ENCODE assay signal across 9 mouse cellular contexts in genomic region chr4:44905651-44906271, GRCm38 (mm10).
DNase-seq lines count a peak whose midpoint lies in the region; ATAC-seq and TF ChIP-seq lines count a peak whose summit lies in the region.
"Had no signal": no experiment of that assay in that cellular context is flagged by ENCODE, and none has a peak within 500 bp of the region (broad histone marks: within the 10 kb centered on the region; RNA-seq: fewer than 3 reads in every experiment).

No protein-coding gene starts in this region.

- H3K9ac ChIP-seq in embryonic facial prominence, embryonic 12.5 days = no peak overlapping the region

- no peak for TF ChIP-seq CTCF in left cerebral cortex, adult 2 months (IDR thresholded peaks at IDR 0.05)

- no peaks in the 10 kb centered on the region for H3K9me3 ChIP-seq in embryonic facial prominence, embryonic 12.5 days

- intact Hi-C loops in left cerebral cortex, adult 2 months (cut with DNase I) = loop anchor here (5.0 kb wide), 1 partner anchor 148 kb away; the partner anchor contains the start of gene Zcchc7

- H3K4me2 ChIP-seq in embryonic facial prominence, embryonic 12.5 days (replicated peaks) = no peak overlapping the region

- no peak overlapping the region for H3K4me3 ChIP-seq in embryonic facial prominence, embryonic 12.5 days
- no peak overlapping the region for H3K4me3 ChIP-seq in left cerebral cortex, adult 2 months
- H3K4me3 ChIP-seq: myocyte had no signal

- WGBS in embryonic facial prominence, embryonic 12.5 days = 23% methylated on average over 11 of the region's 11 CpGs

- H3K27me3 ChIP-seq in embryonic facial prominence, embryonic 12.5 days = no peaks in the 10 kb centered on the region

- 0 out of 2 replicates have a peak overlapping the region, but pooled peaks have one; percentile 17 for H3K27ac ChIP-seq in embryonic facial prominence, embryonic 12.5 days
- H3K27ac ChIP-seq in left cerebral cortex, adult 2 months = no peak overlapping the region

- peak; percentile 82 to 85 for DNase-seq in B cell, adult 2 months
- peak; percentile 36 for DNase-seq in adrenal gland, postnatal 14 days
- peak; percentile 45 for DNase-seq in mesoderm, embryonic 11.5 days (ENCODE audit: low read depth, low spot score)
- DNase-seq in spleen, postnatal 14 days (ENCODE audit: low spot score in 2 of 2) = peak; percentile 17 to 31
- DNase-seq in left cerebral cortex, adult 18-20 months (ENCODE audit: low spot score in 2 of 2) = no peak
- no peak for DNase-seq in left cerebral cortex, adult 2 months (ENCODE audit: extremely low spot score in 1 of 2, low spot score in 2 of 2)
- DNase-seq in thymus, postnatal 36 days = no peak

- peaks cover 8% of the 10 kb centered on the region; the same call in 1 of the 2 replicates for H3K4me1 ChIP-seq in embryonic facial prominence, embryonic 12.5 days

- peak; percentile 64 for ATAC-seq in embryonic facial prominence, embryonic 12.5 days (ENCODE audit: insufficient number of reproducible peaks, insufficient read depth, low FRiP score, low TSS enrichment)

- no peaks in the 10 kb centered on the region for H3K36me3 ChIP-seq in embryonic facial prominence, embryonic 12.5 days

Comparison
In these comparisons a context has a peak if more than half of its experiments do, and no peak if none do; other contexts are left out.
1. DNase-seq: peak in B cell, adult 2 months (2 of 2), adrenal gland, postnatal 14 days (single experiment), mesoderm, embryonic 11.5 days (single experiment) and spleen, postnatal 14 days (2 of 2); none in left cerebral cortex, adult 18-20 months (0 of 2), left cerebral cortex, adult 2 months (0 of 2) and thymus, postnatal 36 days (0 of 2).